Mouse (Mus musculus) liver, adult 2 months (tissue): ENCODE measurements at regions not wholly inside any gene's neighbourhood (a gene's known extent, or its start where the extent isn't known, plus 50 kb on each side); places are given as distances from the start of the nearest gene placed in this dataset.

Experiments used
- CTCF ChIP-seq: fragments of 200-500 bp; IDR thresholded peaks from 2 replicates; pipeline ENCODE4 v1.5.1; 2011; ENCODE audit warnings: low read depth, low read length, control low read depth
- POLR2A ChIP-seq: fragments of 200-500 bp; IDR thresholded peaks from 2 replicates; pipeline ENCODE4 v1.6.1; 2011; ENCODE audit warnings: low read length, control low read depth; ENCODE audit not compliant: insufficient read depth; ENCODE audit errors: extremely low read depth

- TF ChIP-seq CTCF (no peak), POLR2A (no peak)
Measured at GRCm38 (mm10) chr8:91937227-91937626, 135.4 kb upstream of the Irx3 start.
